Mouse (Mus musculus) forebrain, postnatal 0 days (tissue): ENCODE measurements around the gene Etl4. TPM values are rescaled to one million over a fixed set of nuclear protein-coding genes. Genes with fewer than 3 reads are reported as not detected.
A peak's percentile ranks its signal among the peaks of the same experiment; 100 is the strongest.

Source experiments
- ATAC-seq: fragments of 200-750 bp; cut with Nextera tagmentation; 2 replicates; pipeline ENCODE4 v1.8.0; 2017; ENCODE audit warnings: mild to moderate bottlenecking, moderate library complexity
- DNase-seq: peaks from one replicate; pipeline ENCODE4 v3.0.0-alpha.2; 2015
- H3K27ac ChIP-seq: fragments of 300-500 bp; sonication (generic); 2 replicates; pipeline ENCODE4 v1.5.1; 2014; ENCODE audit warnings: low read depth, mild to moderate bottlenecking, antibody characterized with exemption, low read length, moderate library complexity, mixed read lengths
- H3K27me3 ChIP-seq: fragments of 300-500 bp; sonication (generic); 2 replicates; pipeline ENCODE4 v1.6.1; 2014; ENCODE audit warnings: mild to moderate bottlenecking, low read length, mixed read lengths; ENCODE audit not compliant: insufficient read depth
- H3K36me3 ChIP-seq: fragments of 300-500 bp; sonication (generic); 2 replicates; pipeline ENCODE4 v1.6.1; 2014; ENCODE audit warnings: mild to moderate bottlenecking, moderate library complexity; ENCODE audit not compliant: insufficient read depth
- H3K4me1 ChIP-seq: fragments of 300-500 bp; sonication (generic); 2 replicates; pipeline ENCODE4 v1.6.1; 2014; ENCODE audit warnings: antibody characterized with exemption; ENCODE audit not compliant: insufficient read depth
- H3K4me2 ChIP-seq: fragments of 300-500 bp; sonication (generic); 2 replicates; pipeline ENCODE4 v1.6.1; 2014; ENCODE audit warnings: low read depth, mild to moderate bottlenecking, moderate library complexity
- H3K4me3 ChIP-seq: fragments of 300-500 bp; sonication (generic); 2 replicates; pipeline ENCODE4 v1.5.1; 2014; ENCODE audit warnings: low read depth, low read length, mixed read lengths
- H3K9ac ChIP-seq: fragments of 300-500 bp; sonication (generic); 2 replicates; pipeline ENCODE4 v1.6.1; 2014; ENCODE audit warnings: mild to moderate bottlenecking
- H3K9me3 ChIP-seq: fragments of 300-500 bp; sonication (generic); 2 replicates; pipeline ENCODE4 v1.6.1; 2016; ENCODE audit warnings: low read length
- CTCF ChIP-seq: sonication (generic); IDR thresholded peaks from 2 replicates; pipeline ENCODE4 v1.5.1; 2016; ENCODE audit warnings: antibody characterized with exemption, control low read depth, low read depth
- WGBS: fragments of 180-500 bp; shearing (Covaris S2); extraction: QIAGEN DNeasy Blood & Tissue Kit; methylation state at CpG from one replicate; pipeline ENCODE4 v1.1.7; 2014; 5-methylcytosine and 5-hydroxymethylcytosine counted together
- polyA plus RNA-seq: library from polyadenylated mRNA; unstranded; fragments of >200 nt; fragmentation: Nextera tagmentation; extraction: Ambion mirVana; gene quantifications from 2 replicates; pipeline ENCODE4 v1.2.1, GENCODE M21; 2015
- total RNA-seq: library from RNA; depleted of rRNA; stranded (reverse); fragments of >200 nt; gene quantifications from 2 replicates; pipeline ENCODE4 v1.2.3, GENCODE M21; 2014

Etl4 gene
- total and polyA plus RNA-seq, 2 experiments from 2014 or later: 7.2 to 13.6 TPM

GRCm38 (mm10) chr2:20248043-20248664 lies 338.6 kb downstream of the Etl4 start:
- Histone ChIP-seq H3K9me3 (no peaks in the 10 kb centered on the region), H3K4me1 (0 out of 2 replicates have a peak, but pooled peaks cover 7% of the 10 kb centered on the region), H3K4me3 (no peak overlapping the region), H3K27me3 (no peaks in the 10 kb centered on the region), H3K36me3 (no peaks in the 10 kb centered on the region), H3K27ac (0 out of 2 replicates have a peak overlapping the region, but pooled peaks have one; percentile 42), H3K4me2 (no peak overlapping the region), H3K9ac (no peak overlapping the region)
- TF ChIP-seq CTCF: no peak
- DNase-seq (peak; percentile 26), ATAC-seq (peak; percentile 34; the same call in 1 of the 2 replicates)
- WGBS: 48% methylated on average over 4 of the region's 4 CpGs

DNA sequence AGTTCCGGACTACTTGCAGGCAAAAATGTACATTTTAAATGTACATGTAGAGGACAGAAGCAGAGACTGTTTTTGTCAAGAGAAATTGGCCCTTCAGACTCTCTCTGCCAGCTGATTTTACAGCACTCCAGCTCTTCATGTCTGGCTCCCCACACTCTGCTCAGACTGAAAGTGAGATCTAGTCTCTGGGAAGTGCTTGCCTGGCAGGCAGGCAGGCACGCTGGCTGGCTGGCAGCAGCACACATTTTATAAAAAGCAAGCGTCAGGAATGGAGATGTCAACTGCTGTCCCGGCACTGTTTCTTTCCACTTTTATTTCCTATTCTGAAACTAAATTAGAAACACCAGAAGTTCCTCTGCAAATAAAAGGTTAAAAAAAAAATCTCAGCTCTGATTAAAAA lies 339.8 kb downstream of the Etl4 start:
- no peak overlapping the region for H3K9ac ChIP-seq
- TF ChIP-seq CTCF: no peak
- no peaks in the 10 kb centered on the region for H3K36me3 ChIP-seq
- H3K4me1 ChIP-seq: 0 out of 2 replicates have a peak, but pooled peaks cover 7% of the 10 kb centered on the region
- no peaks in the 10 kb centered on the region for H3K27me3 ChIP-seq
- H3K4me2 ChIP-seq: no peak overlapping the region
- no peak overlapping the region for H3K4me3 ChIP-seq
- peak overlapping the region; percentile 60; the same call in 1 of the 2 replicates for H3K27ac ChIP-seq
- peak; percentile 79 for DNase-seq
- 32% methylated on average over 4 of the region's 4 CpGs for WGBS
- ATAC-seq: peak; percentile 92
- no peaks in the 10 kb centered on the region for H3K9me3 ChIP-seq

DNA sequence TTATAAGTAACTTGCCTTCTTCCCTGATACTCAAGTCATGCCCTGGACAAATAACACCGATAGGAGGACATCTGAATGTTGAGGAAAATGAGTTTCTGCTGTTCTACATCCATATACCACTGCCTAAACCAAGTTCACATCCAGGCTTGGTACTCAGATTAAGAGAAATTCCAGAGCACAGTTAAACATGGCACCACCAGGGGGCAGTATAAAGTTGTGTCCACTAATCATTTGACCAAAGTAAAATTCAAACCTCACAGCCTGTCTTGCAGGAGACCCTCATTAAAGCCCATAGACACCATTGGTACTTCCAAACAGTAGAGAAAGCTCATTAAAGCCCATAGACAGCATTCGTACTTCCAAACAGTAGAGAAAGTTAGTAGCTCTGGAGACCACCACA lies 366.5 kb downstream of the Etl4 start:
- H3K36me3 ChIP-seq: no peaks in the 10 kb centered on the region
- no peaks in the 10 kb centered on the region for H3K27me3 ChIP-seq
- no peaks in the 10 kb centered on the region for H3K9me3 ChIP-seq
- DNase-seq: peak; percentile 50
- H3K9ac ChIP-seq: no peak overlapping the region
- H3K4me1 ChIP-seq: no peaks in the 10 kb centered on the region
- H3K4me3 ChIP-seq: no peak overlapping the region
- WGBS: 38% methylated on average over 2 of the region's 2 CpGs
- TF ChIP-seq CTCF: peak; percentile 66
- no peak overlapping the region for H3K4me2 ChIP-seq
- no peak for ATAC-seq
- H3K27ac ChIP-seq: no peak overlapping the region

- Histone ChIP-seq H3K4me1 (no peaks in the 10 kb centered on the region), H3K4me2 (no peak overlapping the region), H3K27ac (no peak overlapping the region), H3K4me3 (no peak overlapping the region), H3K9me3 (0 out of 2 replicates have a peak, but pooled peaks cover 6% of the 10 kb centered on the region), H3K36me3 (no peaks in the 10 kb centered on the region), H3K9ac (no peak overlapping the region), H3K27me3 (no peaks in the 10 kb centered on the region)
- WGBS: 80% methylated on average over 2 of the region's 2 CpGs
- ATAC-seq (no peak), DNase-seq (no peak)
- no peak for TF ChIP-seq CTCF
Measured at GRCm38 (mm10) chr2:20281903-20282302, 372.3 kb downstream of the Etl4 start.

- Histone ChIP-seq H3K36me3 (no peaks in the 10 kb centered on the region), H3K27ac (no peak overlapping the region), H3K4me2 (no peak overlapping the region), H3K9me3 (0 out of 2 replicates have a peak, but pooled peaks cover 6% of the 10 kb centered on the region), H3K4me3 (no peak overlapping the region), H3K4me1 (no peaks in the 10 kb centered on the region), H3K9ac (no peak overlapping the region), H3K27me3 (no peaks in the 10 kb centered on the region)
- ATAC-seq (peak; percentile 23), DNase-seq (no peak)
- WGBS: 75% methylated on average over 2 of the region's 2 CpGs
- no peak for TF ChIP-seq CTCF
Measured at GRCm38 (mm10) chr2:20284425-20284824, 374.8 kb downstream of the Etl4 start.

DNA sequence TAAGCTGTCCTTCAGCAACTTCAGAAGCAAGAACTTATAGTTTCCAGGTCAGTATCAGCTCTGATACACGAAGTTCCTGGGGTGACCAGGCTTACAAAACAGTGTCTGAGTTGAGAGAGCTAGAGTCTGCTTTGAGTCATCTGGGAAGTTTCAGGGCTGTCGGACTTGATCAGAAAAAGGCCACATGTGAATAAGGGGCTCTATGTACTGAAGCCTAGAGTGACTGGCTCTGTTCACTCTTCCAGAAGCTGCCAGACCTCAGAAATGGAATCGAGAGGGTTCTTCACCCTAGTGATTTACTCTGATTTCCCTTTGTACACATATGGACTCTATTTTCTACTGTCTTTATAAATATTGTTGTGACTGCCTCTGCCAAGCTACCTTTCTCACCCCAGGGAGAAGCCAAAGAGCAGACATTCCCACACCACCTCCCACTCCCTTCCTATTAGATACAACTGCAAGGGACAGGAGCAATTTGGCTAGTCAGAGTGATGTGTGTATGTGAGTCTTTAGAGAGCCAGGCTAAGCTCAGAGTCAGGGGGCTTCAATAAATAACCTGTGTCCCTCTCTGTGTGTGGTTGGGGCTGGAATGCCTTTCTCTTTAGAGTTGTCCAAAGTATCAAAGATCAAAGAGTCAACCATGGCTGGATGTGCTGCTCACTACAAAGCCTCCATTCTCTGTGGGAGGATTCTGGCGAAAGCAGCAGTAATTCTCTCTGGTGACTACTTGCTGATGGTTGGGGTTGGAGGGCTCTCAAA lies 381.6 kb downstream of the Etl4 start:
- WGBS: 60% methylated on average over 4 of the region's 4 CpGs
- no peak overlapping the region for H3K9ac ChIP-seq
- no peak overlapping the region for H3K4me2 ChIP-seq
- no peaks in the 10 kb centered on the region for H3K9me3 ChIP-seq
- H3K4me3 ChIP-seq: no peak overlapping the region
- no peak overlapping the region for H3K27ac ChIP-seq
- DNase-seq (no peak), ATAC-seq (no peak)
- H3K27me3 ChIP-seq: no peaks in the 10 kb centered on the region
- no peak for TF ChIP-seq CTCF
- no peaks in the 10 kb centered on the region for H3K4me1 ChIP-seq
- H3K36me3 ChIP-seq: no peaks in the 10 kb centered on the region

GRCm38 (mm10) chr2:20291741-20292110 lies 382.1 kb downstream of the Etl4 start:
- Histone ChIP-seq H3K27me3 (no peaks in the 10 kb centered on the region), H3K36me3 (no peaks in the 10 kb centered on the region), H3K4me3 (no peak overlapping the region), H3K9ac (no peak overlapping the region), H3K9me3 (no peaks in the 10 kb centered on the region), H3K4me2 (no peak overlapping the region), H3K27ac (no peak overlapping the region), H3K4me1 (no peaks in the 10 kb centered on the region)
- no peak for ATAC-seq
- WGBS: 56% methylated on average over 2 of the region's 2 CpGs
- DNase-seq: no peak
- no peak for TF ChIP-seq CTCF
